Mouse (Mus musculus): Measurements from ENCODE around the gene Sbf1. TPM values are rescaled to one million over a fixed set of nuclear protein-coding genes. Genes with fewer than 3 reads are reported as not detected.
A peak's percentile ranks its signal among the peaks of the same experiment; 100 is the strongest.

Gene Sbf1
- total RNA-seq, 2 experiments from 2014 or later: 248 to 274 TPM

GRCm38 (mm10) chr15:89286114-89286513 lies 29.0 kb downstream of the Sbf1 start:
- no peak for DNase-seq (ENCODE audit: low spot score in 2 of 2)

- no peak for DNase-seq (ENCODE audit: low spot score in 2 of 2)
These were observed 29.6 kb downstream of the Sbf1 start for GRCm38 (mm10) chr15:89285478-89285877.

- no peak for DNase-seq (ENCODE audit: low spot score in 2 of 2)
These were observed 30.1 kb downstream of the Sbf1 start for GRCm38 (mm10) chr15:89285004-89285403.

GRCm38 (mm10) chr15:89284094-89284493 lies 31.0 kb downstream of the Sbf1 start:
- DNase-seq (ENCODE audit: low spot score in 2 of 2): no peak

GRCm38 (mm10) chr15:89282546-89282945 lies 32.6 kb downstream of the Sbf1 start:
- DNase-seq (ENCODE audit: low spot score in 2 of 2): no peak

- no peak for DNase-seq (ENCODE audit: low spot score in 2 of 2)
These were observed 37.7 kb downstream of the Sbf1 start for GRCm38 (mm10) chr15:89277366-89277765.

- no peak for DNase-seq (ENCODE audit: low spot score in 2 of 2)
These were observed 39.6 kb downstream of the Sbf1 start for GRCm38 (mm10) chr15:89275497-89275896.

GRCm38 (mm10) chr15:89264485-89264884 lies 50.6 kb downstream of the Sbf1 start:
- no peak for DNase-seq (ENCODE audit: low spot score in 2 of 2)

- DNase-seq (ENCODE audit: low spot score in 2 of 2): no peak
These were observed 56.1 kb downstream of the Sbf1 start for GRCm38 (mm10) chr15:89258997-89259396.

GRCm38 (mm10) chr15:89255330-89255729 lies 59.8 kb downstream of the Sbf1 start:
- DNase-seq (ENCODE audit: low spot score in 2 of 2): no peak

- no peak for DNase-seq (ENCODE audit: low spot score in 2 of 2)
These were observed 66.0 kb downstream of the Sbf1 start for GRCm38 (mm10) chr15:89249063-89249462.

- peak in 1 of 2 experiments; percentile 27 for DNase-seq (ENCODE audit: low spot score in 2 of 2)
These were observed 74.1 kb downstream of the Sbf1 start for GRCm38 (mm10) chr15:89241025-89241424.

- DNase-seq (ENCODE audit: low spot score in 2 of 2): no peak
These were observed 75.2 kb downstream of the Sbf1 start for GRCm38 (mm10) chr15:89239751-89240392.

Small RNAs within 50 kb of the gene (microRNA-seq; reads per million reads assigned to microRNA genes)
- gene Mir6959: 4.1 to 5.1 reads per million in 2 experiments

Other genes starting within 250 kb of the Sbf1 start
- 10 to 100 TPM; 20.7 to 21.3 TPM for gene Trabd, start 240.2 kb downstream of the Sbf1 start, total RNA-seq (2021)
- 10 to 100 TPM; 20.8 to 20.9 TPM for gene Selenoo, start 226.2 kb downstream of the Sbf1 start, total RNA-seq (2021)
- 10 to 100 TPM; 28.1 to 28.9 TPM for gene Tubgcp6, start 192.2 kb downstream of the Sbf1 start, total RNA-seq (2021)
- gene Hdac10, start 186.6 kb downstream of the Sbf1 start, total RNA-seq (2021): 10 to 100 TPM; 14.6 to 14.9 TPM
- gene Mapk12, start 174.6 kb downstream of the Sbf1 start, total RNA-seq (2021): 1 to 10 TPM; 3.5 to 5.4 TPM
- 10 to 100 TPM; 23.2 to 24.9 TPM for gene Mapk11, start 165.7 kb downstream of the Sbf1 start, total RNA-seq (2021)
- gene Plxnb2, start 134.5 kb downstream of the Sbf1 start, total RNA-seq (2021): 10 to 100 TPM; 60.1 to 74.0 TPM
- 10 to 100 TPM; 29.9 to 35.5 TPM for gene Dennd6b, start 118.8 kb downstream of the Sbf1 start, total RNA-seq (2021)
- 100 to 1,000 TPM; 157 to 167 TPM for gene Ppp6r2, start 103.8 kb downstream of the Sbf1 start, total RNA-seq (2021)
- not detected for gene Adm2, start 7.4 kb upstream of the Sbf1 start, total RNA-seq (2021)
- gene Miox, start 19.1 kb upstream of the Sbf1 start, total RNA-seq (2021): not detected
- gene Lmf2, start 40.3 kb upstream of the Sbf1 start, total RNA-seq (2021): 10 to 100 TPM; 22.8 to 24.2 TPM
- gene Ncaph2, start 40.4 kb upstream of the Sbf1 start, total RNA-seq (2021): 10 to 100 TPM; 75.5 to 79.0 TPM
- gene Sco2, start 58.5 kb upstream of the Sbf1 start, total RNA-seq (2021): 10 to 100 TPM; 28.9 to 29.9 TPM
- 1 to 10 TPM; 1.3 to 1.6 TPM for gene Tymp, start 61.7 kb upstream of the Sbf1 start, total RNA-seq (2021)
- gene Odf3b, start 64.0 kb upstream of the Sbf1 start, total RNA-seq (2021): 1 to 10 TPM; 2.7 to 5.3 TPM
- under 1 TPM in 1 of 2 experiments, not detected in 1; 0.14 TPM for gene Klhdc7b, start 69.6 kb upstream of the Sbf1 start, total RNA-seq (2021)
- not detected for gene Syce3, start 95.2 kb upstream of the Sbf1 start, total RNA-seq (2021)
- 1 to 10 TPM; 2.1 to 3.1 TPM for gene Cpt1b, start 110.6 kb upstream of the Sbf1 start, total RNA-seq (2021)
- gene C730034F03Rik, start 114.3 kb upstream of the Sbf1 start, total RNA-seq (2021): 1 to 10 TPM; 2.7 to 2.9 TPM
- not detected for gene Gm44502, start 114.4 kb upstream of the Sbf1 start, total RNA-seq (2021)
- gene Chkb, start 114.6 kb upstream of the Sbf1 start, total RNA-seq (2021): 10 to 100 TPM; 44.3 to 50.0 TPM
- 100 to 1,000 TPM; 195 to 198 TPM for gene Mapk8ip2, start 138.6 kb upstream of the Sbf1 start, total RNA-seq (2021)
- gene Arsa, start 162.1 kb upstream of the Sbf1 start, total RNA-seq (2021): 10 to 100 TPM; 29.1 to 31.5 TPM
- 100 to 1,000 TPM; 271 to 274 TPM for gene Shank3, start 184.3 kb upstream of the Sbf1 start, total RNA-seq (2021)